42 mouse cellular contexts compared by ENCODE assay signal in the genomic region with DNA sequence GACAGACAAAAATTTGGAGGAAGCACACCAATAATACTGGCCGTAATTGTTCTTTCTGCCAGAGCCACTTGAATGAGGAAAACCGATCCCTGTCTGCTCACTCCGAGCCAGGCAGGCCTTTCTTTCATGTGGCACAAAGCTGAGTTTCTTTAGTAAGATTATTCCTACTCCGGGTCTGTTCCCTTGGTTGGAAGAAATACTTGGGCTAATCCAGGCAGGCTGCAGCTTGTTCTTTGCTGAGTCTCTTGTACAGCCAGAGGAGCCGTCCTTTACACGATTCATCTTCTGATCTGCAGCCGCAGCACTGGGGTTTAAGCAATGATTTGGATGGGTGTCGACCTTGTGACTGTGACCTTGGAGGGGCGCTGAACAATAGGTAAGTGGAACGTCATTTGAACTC. TPM values are rescaled to one million over a fixed set of nuclear protein-coding genes. Genes with fewer than 3 reads are reported as not detected.
"Had no signal": no experiment of that assay in that cellular context is flagged by ENCODE, and none has a peak within 500 bp of the region (broad histone marks: within the 10 kb centered on the region; RNA-seq: fewer than 3 reads in every experiment).

No protein-coding gene starts in this region.

- H3K4me3 ChIP-seq: gastrocnemius, adult 2 months; heart, adult 2 months; heart, embryonic 13.5 days; heart, embryonic 15.5 days; hindbrain, embryonic 13.5 days; hindbrain, embryonic 15.5 days; kidney, embryonic 15.5 days; limb, embryonic 10.5 days; limb, embryonic 12.5 days had no signal

- H3K4me1 ChIP-seq: hindbrain, embryonic 13.5 days; hindbrain, embryonic 15.5 days had no signal

- H3K9me3 ChIP-seq: heart, embryonic 15.5 days; hindbrain, embryonic 13.5 days; hindbrain, embryonic 15.5 days; kidney, embryonic 15.5 days; limb, embryonic 10.5 days had no signal

- DNase-seq: gastrocnemius, adult 2 months; gastrocnemius, postnatal 10 days; gastrocnemius, postnatal 25 days; heart, adult 2 months; heart, postnatal 14 days; heart, postnatal 36 days; kidney, adult 11 months; kidney, adult 2 months; kidney, adult 9 months; kidney, postnatal 14 days; kidney, postnatal 36 days; layer of hippocampus, adult 9-11 months; layer of hippocampus, postnatal 36 days; liver had no signal

- H3K27me3 ChIP-seq: heart, embryonic 13.5 days; heart, embryonic 15.5 days; hindbrain, embryonic 13.5 days; hindbrain, embryonic 15.5 days; kidney, embryonic 15.5 days; limb, embryonic 12.5 days had no signal

- ATAC-seq: hindbrain, postnatal 0 days; intestine, embryonic 16.5 days had no signal

- H3K27ac ChIP-seq: gastrocnemius, adult 2 months; heart, adult 2 months; heart, embryonic 13.5 days; heart, embryonic 15.5 days; hindbrain, embryonic 13.5 days; hindbrain, embryonic 15.5 days; hindbrain, postnatal 0 days; kidney, embryonic 15.5 days; kidney, postnatal 0 days; limb, embryonic 10.5 days; limb, embryonic 12.5 days; liver, embryonic 14.5 days had no signal

- H3K9ac ChIP-seq: heart, embryonic 13.5 days; heart, embryonic 15.5 days; hindbrain, embryonic 13.5 days; hindbrain, embryonic 15.5 days; kidney, embryonic 15.5 days; limb, embryonic 12.5 days; liver, embryonic 14.5 days had no signal

- H3K36me3 ChIP-seq: hindbrain, embryonic 13.5 days; hindbrain, embryonic 15.5 days had no signal

- H3K4me2 ChIP-seq: heart, embryonic 11.5 days; heart, embryonic 13.5 days; heart, embryonic 15.5 days; hindbrain, embryonic 13.5 days; hindbrain, embryonic 15.5 days; kidney, embryonic 15.5 days; limb, embryonic 12.5 days; liver, embryonic 11.5 days had no signal

RNA-seq across cellular contexts. Expression of a gene that starts 24.0 kb away (rescaled TPM):
- total RNA-seq: granulocyte monocyte progenitor cell, adult 5-6 weeks; hematopoietic stem cell, adult 5-6 weeks had no signal

RNA-seq across cellular contexts. Expression of a gene that starts 48.5 kb away (rescaled TPM):
- total RNA-seq: gastrocnemius, adult 2 months; gastrocnemius, postnatal 10 days; gastrocnemius, postnatal 25 days; gastrocnemius, postnatal 4 days; granulocyte monocyte progenitor cell, adult 5-6 weeks; heart, adult 2 months; heart, postnatal 14 days; heart, postnatal 36 days; hematopoietic stem cell, adult 5-6 weeks; hindbrain, postnatal 0 days; layer of hippocampus, adult 18-20 months; layer of hippocampus, adult 8-10 months; layer of hippocampus, postnatal 14 days; layer of hippocampus, postnatal 36 days; left cerebral cortex, adult 18-20 months; left cerebral cortex, adult 8-10 months; left cerebral cortex, postnatal 10 days; left cerebral cortex, postnatal 25 days had no signal
- polyA plus RNA-seq: heart, adult 2 months; heart, embryonic 11.5 days; heart, embryonic 13.5 days; heart, embryonic 15.5 days; heart, postnatal 0 days; hindbrain, embryonic 11.5 days; hindbrain, embryonic 13.5 days; hindbrain, embryonic 15.5 days; hindbrain, postnatal 0 days; intestine, embryonic 14.5 days; intestine, embryonic 16.5 days; kidney, adult 2 months; kidney, embryonic 15.5 days; kidney, postnatal 0 days; large intestine, adult 2 months; limb, embryonic 10.5 days; limb, embryonic 12.5 days; limb, embryonic 14.5 days; liver, embryonic 11.5 days; liver, embryonic 14.5 days had no signal
